Mouse (Mus musculus): ENCODE results near the gene Tenm3.

GRCm38 (mm10) chr8:48458373-48458772 is 385.4 kb downstream of the Tenm3 start:
- no peak for TF ChIP-seq CTCF (IDR thresholded peaks at IDR 0.05; ENCODE audit: borderline replicate concordance, insufficient read depth, low read length)
- TF ChIP-seq POLR2A (IDR thresholded peaks at IDR 0.05; ENCODE audit: low read depth, low read length), result no peak
